Mouse (Mus musculus): ENCODE results near the gene Ankrd33b. TPM values are rescaled to one million over a fixed set of nuclear protein-coding genes. Genes with fewer than 3 reads are reported as not detected.

Gene Ankrd33b
- polyA plus RNA-seq (2015; fragmentation: Nextera tagmentation; extraction: Ambion mirVana), result 4.2 and 5.3 TPM in 2 replicates

GRCm38 (mm10) chr15:31367481-31368200 lies at the start of gene Ankrd33b:
Ankrd33b (minus strand) TSS chr15:31367726.

Other genes starting within 250 kb of the Ankrd33b start
- gene Dap, start 143.4 kb downstream of the Ankrd33b start, polyA plus RNA-seq (2015; fragmentation: Nextera tagmentation; extraction: Ambion mirVana), result 55.4 and 59.9 TPM in 2 replicates
- gene Ropn1l, start 86.0 kb upstream of the Ankrd33b start, polyA plus RNA-seq (2015; fragmentation: Nextera tagmentation; extraction: Ambion mirVana), result 1.6 and 1.7 TPM in 2 replicates
- 16.2 and 17.1 TPM in 2 replicates for gene March6, start 163.3 kb upstream of the Ankrd33b start, polyA plus RNA-seq (2015; fragmentation: Nextera tagmentation; extraction: Ambion mirVana)
- gene Cmbl, start 197.7 kb upstream of the Ankrd33b start, polyA plus RNA-seq (2015; fragmentation: Nextera tagmentation; extraction: Ambion mirVana), result 7.3 and 11.2 TPM in 2 replicates
- 284 and 303 TPM in 2 replicates for gene Cct5, start 234.1 kb upstream of the Ankrd33b start, polyA plus RNA-seq (2015; fragmentation: Nextera tagmentation; extraction: Ambion mirVana)
- gene Fam173b, start 234.1 kb upstream of the Ankrd33b start, polyA plus RNA-seq (2015; fragmentation: Nextera tagmentation; extraction: Ambion mirVana), result 11.1 and 12.6 TPM in 2 replicates